Mouse (Mus musculus) ES-E14 (cell line): ENCODE measurements around the gene Bnip3.

Experiments
- HCFC1 ChIP-seq: IDR thresholded peaks from 2 replicates; pipeline ENCODE4 v1.6.1; 2012; ENCODE audit warnings: low read length, inconsistent platforms, borderline replicate concordance; ENCODE audit not compliant: insufficient read depth
- MAFK ChIP-seq: IDR thresholded peaks from 2 replicates; pipeline ENCODE4 v1.6.1; 2014; ENCODE audit warnings: mild to moderate bottlenecking, low read depth, low read length, inconsistent platforms; ENCODE audit not compliant: insufficient read depth
- ZC3H11A ChIP-seq: IDR thresholded peaks from 2 replicates; pipeline ENCODE4 v1.6.1; 2012; ENCODE audit warnings: low read depth, mild to moderate bottlenecking, inconsistent platforms, low read length, borderline replicate concordance

- TF ChIP-seq HCFC1 (no peak), ZC3H11A (no peak), MAFK (no peak)
Measured at GRCm38 (mm10) chr7:138908768-138909276, 497 bp downstream of the Bnip3 start.
